Mouse (Mus musculus) lung, postnatal 10 days (tissue): ENCODE measurements around the gene Tph2.
"Not testable (repeated sequence)": the region's sequence is repeated elsewhere in the genome, so short reads cannot be mapped to it uniquely, and the experiment has no call there.

Experiments
- DNase-seq: peaks from one replicate; pipeline ENCODE4 v3.0.0; 2021

The Tph2 gene

DNA sequence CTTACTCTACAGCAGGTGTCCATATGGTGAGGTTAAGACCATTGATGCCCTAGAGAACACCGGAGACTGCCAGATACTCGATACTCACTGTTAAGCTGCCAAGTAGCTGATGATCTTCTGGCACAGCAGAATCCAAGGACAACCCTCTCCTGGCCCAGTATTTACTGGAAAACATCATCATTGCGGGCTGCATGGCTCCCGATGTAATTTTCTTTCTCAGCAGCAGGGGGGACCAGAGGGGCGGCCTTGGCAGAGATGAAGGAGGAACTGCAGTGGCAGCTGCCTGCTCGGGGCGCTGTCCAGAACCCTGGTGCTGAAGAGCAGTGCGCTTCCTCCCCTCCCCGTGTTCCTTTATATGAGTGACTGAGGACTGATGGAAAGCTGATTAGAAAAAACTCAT lies at the start of gene Tph2:
TSS of gene Tph2 (minus strand) at position 326 of the 400 bp plus-strand sequence.
- peak; percentile 87 for DNase-seq

DNA sequence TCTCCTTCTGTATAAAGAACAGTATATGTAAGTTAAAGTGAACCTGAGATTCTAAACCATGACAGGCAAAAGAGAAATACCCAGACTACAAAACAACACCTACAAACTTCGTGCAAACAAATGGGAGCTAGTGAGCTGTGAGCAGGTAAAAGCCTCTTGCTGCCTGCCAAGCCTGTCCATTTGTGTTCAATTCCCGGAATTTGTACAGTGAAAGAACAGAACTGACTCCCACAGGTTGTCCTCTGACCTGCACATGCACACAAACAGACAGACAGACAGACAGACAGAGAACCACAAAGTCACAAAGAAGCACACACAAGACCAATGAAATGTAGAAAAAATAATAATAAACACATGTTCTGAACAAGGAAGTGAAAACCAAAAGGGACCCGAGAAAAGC lies 49.0 kb upstream of the Tph2 start:
- DNase-seq = no peak

DNA sequence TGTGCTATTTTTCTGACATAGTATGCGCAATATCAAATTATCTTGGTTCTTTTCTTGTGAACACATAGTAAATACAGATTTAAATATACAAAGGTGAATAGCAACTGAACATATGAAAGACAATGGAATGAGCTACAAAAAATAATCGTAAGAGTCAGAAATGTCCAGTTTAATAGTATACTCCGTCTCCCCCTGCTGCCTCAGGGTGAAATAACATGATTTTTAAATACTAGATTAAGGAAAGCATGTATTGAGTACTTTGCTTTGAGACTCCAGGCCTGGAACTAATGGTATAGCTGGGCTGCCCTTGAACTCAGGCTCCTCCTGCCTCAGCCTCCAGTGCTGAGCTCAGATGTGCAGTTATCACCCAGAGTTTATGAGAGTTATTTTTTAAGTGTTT lies 47.7 kb upstream of the Tph2 start:
- no peak for DNase-seq

DNA sequence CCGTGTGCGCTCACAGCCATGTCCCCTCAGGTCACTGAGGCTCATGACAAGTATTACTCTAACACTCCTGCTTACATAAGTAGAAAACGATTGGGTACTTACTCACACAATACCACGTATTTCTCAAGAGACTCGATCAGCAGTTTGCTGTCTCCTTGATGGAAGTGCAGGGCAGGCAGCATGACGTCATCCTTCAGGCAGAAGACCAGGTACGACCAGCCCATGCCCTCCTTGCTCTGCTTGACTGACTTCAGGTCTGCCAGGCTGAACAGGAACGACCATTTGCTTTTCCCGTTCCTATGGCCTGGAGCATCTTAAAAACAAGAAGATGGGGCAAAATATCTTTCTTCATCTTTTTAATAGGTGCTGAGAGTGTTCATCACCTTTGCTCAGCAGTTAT lies 44.2 kb upstream of the Tph2 start:
- no peak for DNase-seq

DNA sequence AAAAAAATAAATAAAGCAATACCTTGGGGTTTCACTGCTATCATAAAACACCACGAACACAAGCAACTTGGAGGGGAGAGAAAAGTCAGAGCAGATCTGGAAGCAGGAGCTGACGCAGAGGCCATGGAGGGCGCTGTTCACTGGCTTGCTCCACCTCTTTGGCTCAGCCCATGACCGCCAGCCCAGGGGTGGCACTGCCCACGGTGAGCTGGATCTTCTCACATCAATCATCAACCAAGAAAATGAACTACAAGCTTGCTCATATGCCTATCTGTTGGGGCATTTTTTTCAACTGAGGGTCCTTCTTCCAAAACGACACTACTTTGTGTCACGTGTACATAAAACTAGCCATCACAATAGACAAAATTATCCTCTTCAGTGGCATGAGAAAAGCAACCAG lies 41.8 kb upstream of the Tph2 start:
- DNase-seq = no peak

DNA sequence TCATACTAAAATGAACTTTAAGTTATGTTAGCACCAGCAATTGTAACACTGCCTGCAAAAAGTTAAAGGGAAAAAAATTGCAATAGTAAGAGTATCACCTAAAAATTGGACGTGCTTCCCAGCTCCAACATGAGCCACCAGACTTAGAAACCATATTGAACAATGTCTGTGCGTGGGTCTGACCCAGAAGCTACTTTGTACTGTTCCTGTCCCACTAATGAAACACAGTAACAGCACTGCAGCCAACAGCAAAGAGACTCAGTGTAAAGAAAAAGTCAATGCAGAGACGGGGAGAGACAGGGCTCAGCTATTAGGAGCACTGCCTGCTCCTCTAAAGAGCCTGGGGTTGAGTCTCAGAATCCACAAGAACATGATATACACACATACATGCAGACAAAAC lies 39.0 kb upstream of the Tph2 start:
- DNase-seq = no peak

DNA sequence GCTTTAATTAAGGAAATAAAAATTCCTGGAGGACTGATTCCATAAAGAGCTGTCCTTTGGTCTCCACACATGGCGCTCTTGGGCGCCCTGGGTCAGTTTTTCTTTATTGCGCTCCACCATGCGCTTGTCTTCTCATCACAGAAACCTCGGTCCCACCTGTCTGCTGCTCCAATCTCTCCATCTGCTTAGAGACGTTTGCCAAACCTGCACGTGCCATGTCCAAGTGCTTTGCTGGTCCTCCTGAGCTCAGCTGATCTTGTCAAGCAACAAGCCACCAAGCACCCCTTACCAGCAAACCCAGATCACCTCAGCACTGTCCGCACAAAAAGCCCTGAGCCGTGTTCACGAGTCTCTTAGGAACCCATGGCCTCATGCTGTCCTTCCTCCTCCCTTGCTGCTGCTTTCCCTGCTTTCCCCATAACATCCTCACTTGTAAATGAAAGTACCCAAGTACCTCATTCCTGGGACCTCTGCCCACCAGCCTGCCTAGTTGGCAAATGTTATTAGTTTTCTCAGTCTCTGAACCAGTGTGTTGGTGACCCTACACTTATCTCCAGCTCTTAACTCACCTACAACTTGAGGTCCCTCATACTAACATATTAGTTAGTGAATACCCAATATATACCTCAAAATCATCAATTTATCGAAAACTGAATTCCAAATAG lies 28.2 kb upstream of the Tph2 start:
- DNase-seq = no peak

DNA sequence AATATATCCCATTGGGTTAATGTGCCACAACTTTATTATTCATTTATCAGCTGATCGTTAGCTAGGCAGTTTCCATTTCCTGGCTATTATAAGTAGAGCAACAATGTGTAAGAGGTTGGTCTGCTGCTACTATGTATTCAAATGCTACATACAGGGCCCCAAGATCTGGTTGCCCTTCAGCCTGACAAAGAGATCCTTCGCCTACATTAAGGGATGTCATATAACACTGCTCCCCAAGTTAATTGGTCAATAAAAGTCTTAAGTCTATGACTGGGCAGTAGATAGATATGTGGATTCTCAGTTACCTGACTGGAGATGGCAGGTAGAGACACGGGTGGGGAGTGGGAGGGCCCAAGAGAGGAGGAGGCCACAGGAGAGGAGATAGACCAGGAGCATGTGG lies 21.0 kb upstream of the Tph2 start:
- DNase-seq = no peak

DNA sequence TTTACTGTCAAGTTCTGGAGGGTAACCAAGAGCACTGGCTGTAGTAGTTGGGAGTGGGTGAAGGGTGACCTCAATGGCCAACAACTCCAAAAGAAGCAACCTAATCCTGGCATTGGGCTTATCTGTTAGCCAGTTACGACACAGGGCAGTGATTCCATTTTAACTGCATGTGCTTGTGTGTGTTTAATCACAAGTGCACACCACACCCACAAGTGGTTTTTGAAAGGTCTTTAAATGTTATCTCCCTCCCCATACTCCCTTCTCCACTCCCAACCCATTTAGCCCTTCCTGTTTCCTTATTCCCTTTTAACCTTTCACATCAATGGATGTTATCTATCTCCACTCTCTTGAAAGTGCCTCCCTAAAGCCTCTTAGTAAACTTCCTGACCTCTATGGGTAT lies 20.5 kb upstream of the Tph2 start:
- no peak for DNase-seq

DNA sequence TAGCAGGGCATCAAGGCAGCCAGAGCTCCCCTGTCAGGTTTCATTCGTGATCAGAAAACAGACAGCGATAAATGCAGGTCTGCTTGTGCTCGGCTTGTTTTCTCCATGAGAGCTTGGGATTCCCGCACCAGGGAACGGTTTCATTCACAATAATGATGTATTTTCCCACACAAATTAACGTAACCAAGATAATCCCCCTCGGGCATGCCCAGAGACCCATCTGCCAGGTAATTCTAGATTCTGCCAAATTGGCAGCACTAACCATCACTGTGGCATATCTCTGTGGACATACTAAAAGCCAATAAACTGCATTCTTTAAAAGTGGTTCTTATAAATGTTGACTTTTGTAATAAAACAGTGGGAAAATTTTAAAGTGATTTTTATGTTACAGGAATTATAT lies 6.4 kb upstream of the Tph2 start:
- no peak for DNase-seq

DNA sequence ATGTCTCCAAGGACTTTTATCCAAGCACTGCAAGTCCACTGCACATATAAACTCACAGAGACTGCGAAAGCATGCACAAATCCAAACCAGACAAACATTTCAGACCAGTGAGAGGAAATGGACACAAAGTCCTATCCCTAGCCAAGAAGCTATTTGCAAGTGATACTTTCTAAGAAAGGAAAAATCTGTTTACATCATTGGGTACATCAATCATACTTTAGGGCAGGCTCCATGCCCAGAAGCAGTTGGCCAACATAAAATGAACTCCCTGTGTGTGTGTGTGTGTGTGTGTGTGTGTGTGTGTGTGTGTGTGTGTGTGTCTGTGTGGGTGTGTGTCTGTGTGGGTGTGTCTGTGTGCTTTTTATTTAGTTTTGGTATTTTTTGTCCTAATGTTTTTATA lies 2.6 kb upstream of the Tph2 start:
- DNase-seq = no peak

DNA sequence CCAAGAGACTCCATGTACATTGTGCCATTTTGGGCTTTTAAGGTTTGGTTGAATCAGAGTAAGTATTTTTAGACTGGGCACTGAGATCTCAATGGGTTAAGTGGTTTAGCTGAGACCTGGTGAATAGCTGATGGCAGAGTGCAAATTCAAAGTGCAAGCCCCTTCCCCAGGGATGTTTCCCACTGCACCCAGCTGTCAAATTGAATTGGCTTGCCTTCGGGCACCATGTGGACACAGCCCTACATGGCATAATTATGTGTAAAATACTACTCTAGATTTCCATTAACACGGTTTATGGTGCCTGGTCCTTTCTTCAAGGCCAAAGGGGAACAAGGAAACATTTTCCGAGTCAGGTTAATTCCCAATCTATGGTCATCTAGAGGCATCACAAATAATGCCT lies 3.8 kb downstream of the Tph2 start:
- DNase-seq = no peak

DNA sequence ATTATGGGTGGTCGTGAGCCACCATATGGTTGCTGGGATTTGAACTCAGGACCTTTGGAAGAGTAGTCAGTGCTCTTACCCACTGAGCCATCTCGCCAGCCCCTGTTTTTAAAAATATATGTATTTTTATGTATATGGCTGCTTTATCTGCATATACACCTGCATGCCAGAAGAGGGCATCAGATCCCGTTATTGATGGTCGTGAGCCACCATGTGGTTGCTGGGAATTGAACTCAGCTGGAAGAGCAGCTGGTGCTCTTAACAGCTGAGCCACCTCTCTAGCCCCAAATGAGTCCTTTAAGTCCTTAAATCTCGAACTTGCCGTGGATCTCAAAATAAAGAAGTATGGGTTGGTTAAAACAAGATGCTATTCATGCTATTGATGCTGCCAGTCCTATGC lies 6.8 kb downstream of the Tph2 start:
- DNase-seq = not testable (repeated sequence)

DNA sequence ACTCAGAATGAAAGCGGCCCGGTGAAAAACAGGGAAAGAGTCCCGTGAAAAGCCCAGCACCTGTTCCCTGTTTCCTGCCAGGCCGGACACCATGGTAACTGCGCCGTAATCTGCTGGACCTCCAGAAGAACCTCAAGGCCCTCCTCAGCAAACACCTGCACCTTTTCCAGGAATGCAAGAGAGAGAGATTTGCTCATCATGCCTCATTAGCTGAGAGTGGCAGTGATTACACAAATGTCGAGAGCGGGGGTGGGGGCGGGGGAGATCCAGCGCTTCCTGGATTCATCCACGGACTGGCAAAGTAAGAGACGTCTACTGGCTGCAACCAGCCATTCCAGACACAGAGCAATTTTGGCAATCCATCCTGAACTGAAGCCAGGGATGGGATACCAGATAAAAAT lies 9.2 kb downstream of the Tph2 start:
- DNase-seq = peak; percentile 7

DNA sequence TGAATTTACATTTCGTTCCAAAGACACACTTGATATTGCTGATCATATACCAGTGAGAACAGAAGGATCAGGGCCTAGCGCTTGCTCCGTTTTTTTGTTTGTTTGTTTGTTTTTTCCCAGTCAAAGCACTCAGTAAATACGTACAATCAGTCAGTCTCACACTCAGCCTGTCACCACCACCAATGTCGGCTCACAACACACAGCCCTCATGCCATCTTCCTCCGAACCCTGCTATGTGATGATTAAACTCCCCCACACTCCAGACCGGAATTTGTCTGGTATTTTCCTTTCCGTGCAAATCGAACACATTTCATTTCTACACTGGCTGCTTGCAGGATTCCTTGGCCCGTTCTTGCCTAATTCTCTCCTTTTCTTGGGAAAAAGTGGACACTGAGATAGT lies 11.5 kb downstream of the Tph2 start:
- no peak for DNase-seq

DNA sequence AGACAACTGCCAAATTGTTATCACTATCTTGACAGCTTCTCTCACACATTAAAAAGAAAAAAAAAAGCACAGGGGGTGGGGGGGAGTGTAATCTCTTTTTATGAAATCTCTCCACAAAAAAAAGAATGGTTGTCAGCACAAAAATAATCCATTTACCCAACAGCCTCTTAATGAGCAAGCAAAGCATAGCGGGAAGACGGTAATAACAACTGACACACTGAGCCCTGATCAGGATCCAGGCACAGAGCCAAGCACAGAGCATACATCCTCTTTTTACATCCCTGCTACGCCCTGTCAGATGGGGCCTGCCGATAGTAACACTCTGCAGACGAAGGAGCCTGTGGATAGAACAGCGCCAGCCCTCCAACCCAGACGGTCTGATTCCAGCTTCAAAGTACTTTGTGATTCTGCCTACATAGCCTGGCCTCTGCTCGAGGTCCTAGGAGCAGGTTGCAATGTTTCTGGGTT lies 13.4 kb downstream of the Tph2 start:
- peak; percentile 10 for DNase-seq

DNA sequence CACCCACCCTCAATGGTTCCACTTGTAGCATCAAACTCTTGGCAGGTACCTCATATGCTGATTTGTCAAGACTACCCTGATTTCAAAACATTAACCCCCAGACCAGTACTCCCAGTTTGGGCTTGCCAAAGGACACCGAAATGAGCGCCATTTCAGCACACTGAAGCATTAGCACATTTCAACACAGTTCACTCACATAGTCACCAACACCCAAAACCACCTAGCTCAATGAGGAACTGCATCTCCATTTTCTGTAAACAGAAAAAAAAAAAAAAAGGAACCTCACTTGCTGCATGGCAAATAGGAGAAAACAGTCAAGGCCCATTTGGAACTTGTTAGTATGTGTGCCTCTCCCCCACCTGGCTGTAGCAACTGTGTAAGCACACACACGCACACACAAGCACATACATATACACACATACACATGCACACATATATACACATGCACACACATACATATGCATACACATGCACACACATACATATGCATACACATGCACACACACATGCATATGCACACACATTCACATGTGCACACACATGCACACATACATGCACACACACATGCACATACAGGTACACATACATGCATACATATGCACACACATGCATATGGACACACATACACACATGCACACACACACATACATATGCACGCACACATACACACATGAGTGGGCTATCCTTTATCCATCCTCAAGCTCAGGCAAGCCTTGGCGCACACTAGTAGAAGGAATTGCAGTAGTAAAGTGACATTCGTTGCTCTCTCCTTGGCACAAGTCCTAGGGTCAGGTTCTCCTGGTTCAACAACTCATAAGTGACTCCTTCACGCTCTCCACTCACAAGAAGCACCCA lies 14.1 kb downstream of the Tph2 start:
- DNase-seq = no peak

DNA sequence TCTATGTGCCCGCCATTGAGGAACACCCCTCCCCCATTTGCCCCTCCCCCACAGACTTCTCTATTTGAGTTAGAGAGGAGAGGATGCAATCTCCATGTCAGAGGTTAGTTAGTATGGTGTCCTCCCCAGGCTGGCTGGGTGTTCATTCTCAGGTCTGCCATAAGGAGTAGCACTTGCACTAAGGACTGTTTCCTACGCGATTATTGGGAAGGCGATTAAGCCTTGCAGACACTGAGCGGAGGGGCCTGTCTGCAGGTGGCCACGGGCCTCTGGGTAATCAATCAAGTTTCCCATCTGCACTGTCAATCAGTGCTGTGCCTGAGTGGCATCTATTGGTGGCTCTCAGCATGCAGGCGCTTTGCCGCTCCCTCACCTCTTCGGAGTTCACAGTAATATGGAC lies 15.4 kb downstream of the Tph2 start:
- DNase-seq = no peak

DNA sequence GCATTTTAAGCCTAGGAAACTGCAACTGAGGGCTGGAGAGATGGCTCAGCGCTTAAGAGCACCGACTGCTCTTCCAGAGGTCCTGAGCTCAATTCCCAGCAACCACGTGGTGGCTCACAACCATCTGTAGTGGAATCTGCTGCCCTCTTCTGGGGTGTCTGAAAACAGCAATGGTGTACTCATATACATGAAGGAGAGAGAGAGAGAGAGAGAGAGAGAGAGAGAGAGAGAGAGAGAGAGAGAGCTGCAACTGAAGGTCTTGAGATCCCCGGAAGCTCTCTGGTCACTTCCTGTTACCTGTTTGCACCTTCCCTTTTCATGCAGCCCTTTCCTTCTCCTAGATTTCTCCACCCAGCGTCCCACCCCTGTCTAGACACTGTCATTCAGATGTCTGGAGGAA lies 24.5 kb downstream of the Tph2 start:
- no peak for DNase-seq

DNA sequence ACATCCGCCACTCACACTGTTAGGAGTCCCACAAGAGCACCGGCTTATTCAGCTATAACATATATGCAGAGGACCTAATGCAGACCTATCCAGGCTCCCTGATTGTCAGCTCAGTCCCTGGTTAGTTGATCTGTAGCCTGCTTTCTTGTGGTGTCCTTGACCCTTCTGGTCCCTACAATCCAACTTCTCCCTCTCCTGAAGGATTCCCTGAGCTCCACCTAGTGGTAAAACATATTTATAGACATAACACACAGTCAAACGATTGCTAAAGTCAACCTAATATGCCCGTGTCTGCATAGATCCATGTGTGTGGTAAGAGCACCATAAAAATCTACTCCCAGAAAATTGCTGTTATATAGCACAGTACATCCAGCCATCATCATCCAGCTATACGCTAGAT lies 37.5 kb downstream of the Tph2 start:
- no peak for DNase-seq

DNA sequence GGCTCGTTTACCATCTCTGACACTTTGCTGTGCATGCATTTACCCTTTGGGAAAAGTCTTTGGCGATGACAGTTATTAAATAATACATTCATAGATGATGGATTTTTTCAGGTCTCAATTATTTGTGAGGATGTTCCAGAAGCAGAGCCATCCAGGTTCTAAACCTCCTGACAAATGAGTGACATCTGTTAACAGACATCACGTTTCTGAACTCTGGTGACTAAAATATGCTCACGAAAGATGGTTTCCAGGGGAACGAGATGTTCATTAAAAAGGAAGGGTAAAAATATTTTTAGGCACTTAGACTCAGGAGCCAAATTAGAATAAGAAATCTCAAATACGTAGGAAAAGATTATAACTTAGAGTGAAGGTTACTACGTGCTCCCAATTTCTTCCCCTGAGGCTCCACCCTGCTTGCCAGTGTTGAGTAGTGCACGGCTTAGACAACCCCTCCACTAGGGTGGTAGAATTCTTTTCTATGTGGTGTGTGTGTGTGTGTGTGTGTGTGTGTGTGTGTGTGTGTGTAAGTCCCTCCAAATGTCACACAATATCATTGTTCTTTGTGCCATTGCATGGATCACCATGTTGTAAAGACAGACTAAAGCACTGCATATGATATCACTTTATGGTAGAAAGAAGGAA lies 38.4 kb downstream of the Tph2 start:
- no peak for DNase-seq

DNA sequence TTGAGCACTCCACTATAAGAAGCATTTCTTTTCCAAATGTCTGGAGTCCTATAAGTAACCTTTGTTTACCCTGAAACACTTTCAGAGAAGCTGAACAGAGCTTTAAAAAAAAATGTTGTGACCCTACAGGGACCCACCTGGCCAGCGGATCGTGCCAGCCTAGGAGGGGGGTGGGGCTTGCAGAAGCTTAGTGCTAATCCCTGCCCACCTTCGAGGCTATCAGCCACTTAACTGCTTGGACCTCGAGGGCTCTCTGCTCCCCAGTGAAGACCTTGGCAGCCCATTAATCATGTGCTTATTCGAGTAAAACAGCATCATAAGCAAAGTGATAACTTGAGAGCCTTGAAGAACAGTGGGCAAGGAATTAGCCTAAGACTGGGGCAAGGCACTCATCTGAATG lies 40.3 kb downstream of the Tph2 start:
- DNase-seq = no peak

DNA sequence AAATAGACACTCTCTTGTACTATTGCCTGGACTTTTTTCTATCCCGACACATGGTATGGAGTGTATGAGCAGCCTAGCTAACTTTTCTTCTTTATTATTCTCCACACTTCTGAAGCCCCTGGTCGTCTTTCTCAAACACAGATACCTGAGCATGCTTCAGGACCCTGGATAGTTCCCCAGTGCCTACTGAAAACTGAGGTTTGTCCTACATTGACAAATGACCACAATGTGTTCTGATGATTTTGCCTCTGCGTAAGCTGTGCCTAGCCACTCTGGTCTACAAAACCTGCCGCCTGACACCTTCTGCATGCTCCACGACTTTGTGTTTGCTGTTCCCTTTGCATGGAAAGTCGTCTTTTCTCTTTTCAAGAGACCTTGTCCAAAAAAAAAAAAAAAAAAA lies 41.2 kb downstream of the Tph2 start:
- DNase-seq = no peak

DNA sequence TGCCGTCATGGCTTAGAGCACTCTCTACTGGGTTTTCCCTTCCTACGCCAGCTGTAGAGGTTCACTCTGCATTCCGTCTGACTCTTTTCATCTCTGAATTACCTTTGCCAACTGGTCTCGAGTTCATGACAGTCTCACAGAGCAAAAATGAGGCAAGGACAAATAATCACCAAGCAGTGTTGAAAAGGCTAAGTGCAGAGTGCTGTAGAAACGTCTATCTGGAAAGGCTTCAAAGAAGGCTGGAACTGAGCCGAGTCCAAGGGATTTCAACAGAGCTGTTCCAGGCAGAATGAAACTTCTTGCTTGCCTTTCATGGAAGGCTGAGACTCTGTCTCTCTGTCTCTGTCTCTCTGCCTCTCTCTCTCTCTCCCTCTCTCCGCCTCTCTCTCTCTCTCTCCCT lies 47.8 kb downstream of the Tph2 start:
- peak; percentile 14 for DNase-seq
